Mouse (Mus musculus): Measurements from ENCODE around the gene Gm5150. TPM values are rescaled to one million over a fixed set of nuclear protein-coding genes. Genes with fewer than 3 reads are reported as not detected.
"Not testable (repeated sequence)": the region's sequence is repeated elsewhere in the genome, so short reads cannot be mapped to it uniquely, and the experiment has no call there.

The Gm5150 gene
- 0.11 and 0.21 TPM in 2 replicates for polyA plus RNA-seq (2016; fragmentation: Nextera tagmentation; extraction: Ambion mirVana)

GRCm38 (mm10) chr3:16006215-16006614 lies at the start of gene Gm5150:
Gene Gm5150, minus strand, starts transcription at chr3:16006437.
- 73% methylated on average over 2 of the region's 2 CpGs for WGBS (ENCODE audit: insufficient replicate concordance)
- H3K9me3 ChIP-seq (replicated peaks): no peaks in the 10 kb centered on the region
- no peak within 1 kb of the TSS for H3K9ac ChIP-seq
- no peak within 1 kb of the TSS for H3K4me2 ChIP-seq
- no peak within 1 kb of the TSS for H3K27ac ChIP-seq
- H3K36me3 ChIP-seq: no peaks in the 10 kb centered on the region
- H3K27me3 ChIP-seq (replicated peaks): no peaks in the 10 kb centered on the region
- no peak within 1 kb of the TSS for H3K4me3 ChIP-seq
- no peak for ATAC-seq
- no peaks in the 10 kb centered on the region for H3K4me1 ChIP-seq

DNA sequence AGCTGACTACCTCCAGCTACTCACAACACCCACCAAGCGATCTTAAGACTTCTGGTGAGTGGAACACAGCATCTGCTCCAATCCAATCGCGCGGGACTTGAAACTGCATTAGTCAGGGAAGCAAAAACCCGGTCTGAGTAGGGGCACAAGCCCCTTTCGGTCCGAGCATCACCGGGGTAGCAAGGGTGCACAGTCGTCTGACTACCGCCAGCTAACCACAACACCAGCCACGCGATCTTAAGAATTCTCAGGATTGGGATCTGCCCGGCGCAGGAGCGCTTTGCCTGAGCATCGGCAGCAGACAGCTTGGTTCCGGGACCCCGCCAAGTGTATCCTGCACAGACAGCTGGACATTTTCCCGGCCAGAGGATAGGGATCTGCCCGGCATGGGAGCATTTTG lies 45.5 kb upstream of the Gm5150 start:
- not testable (repeated sequence) for H3K4me2 ChIP-seq; H3K36me3 ChIP-seq; H3K9me3 ChIP-seq (replicated peaks); H3K4me3 ChIP-seq; H3K4me1 ChIP-seq; H3K27ac ChIP-seq; H3K9ac ChIP-seq; H3K27me3 ChIP-seq (replicated peaks); ATAC-seq
- 49% methylated on average over 20 of the region's 20 CpGs for WGBS (ENCODE audit: insufficient replicate concordance)

DNA sequence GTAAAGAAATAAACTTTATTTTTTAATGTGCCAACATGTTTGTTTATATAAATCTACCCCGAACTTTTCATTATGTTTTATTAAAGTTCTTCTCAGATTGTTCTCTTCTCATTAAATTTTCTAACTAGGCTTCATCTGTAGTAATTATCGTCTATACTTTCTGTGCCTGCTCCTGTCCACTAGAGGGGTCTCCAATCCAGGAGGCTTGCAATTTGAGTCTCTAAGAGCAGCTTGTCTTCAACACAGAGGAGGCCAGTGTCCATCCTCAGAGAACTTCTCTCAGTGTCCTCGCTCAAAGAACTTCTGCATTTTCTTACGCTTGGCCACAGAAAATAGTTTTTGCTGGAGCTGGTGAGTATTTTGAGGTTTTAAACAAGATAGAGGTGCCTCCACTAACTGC lies 41.1 kb upstream of the Gm5150 start:
- no peak for ATAC-seq
- no peaks in the 10 kb centered on the region for H3K27me3 ChIP-seq (replicated peaks)
- 41% methylated on average over 4 of the region's 4 CpGs for WGBS (ENCODE audit: insufficient replicate concordance)
- H3K4me3 ChIP-seq: no peak overlapping the region
- H3K9me3 ChIP-seq (replicated peaks): no peaks in the 10 kb centered on the region
- no peaks in the 10 kb centered on the region for H3K4me1 ChIP-seq
- H3K9ac ChIP-seq: no peak overlapping the region
- no peak overlapping the region for H3K27ac ChIP-seq
- H3K4me2 ChIP-seq: no peak overlapping the region
- no peaks in the 10 kb centered on the region for H3K36me3 ChIP-seq

DNA sequence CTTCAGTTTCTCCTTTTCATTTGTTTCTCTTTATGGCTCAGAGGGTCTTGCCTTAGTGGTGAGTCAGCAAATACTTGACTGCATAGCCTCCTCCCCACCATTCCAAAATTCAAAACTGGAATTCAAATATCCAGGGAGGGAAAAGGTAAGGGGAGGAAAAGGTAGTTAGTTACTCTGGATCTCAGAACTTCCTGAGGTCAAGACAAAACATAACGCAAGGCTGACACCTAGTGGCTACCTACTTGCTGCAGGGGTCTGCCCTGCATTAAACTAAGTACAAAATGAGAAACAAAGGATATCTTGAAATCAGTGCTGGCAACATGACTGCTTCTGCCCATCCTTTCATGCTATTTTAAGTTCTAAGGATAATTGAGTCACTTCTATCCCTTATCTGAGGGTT lies 37.1 kb upstream of the Gm5150 start:
- Histone ChIP-seq H3K4me1 (no peaks in the 10 kb centered on the region), H3K27ac (no peak overlapping the region), H3K4me2 (no peak overlapping the region), H3K9me3 (replicated peaks) (no peaks in the 10 kb centered on the region), H3K4me3 (no peak overlapping the region), H3K27me3 (replicated peaks) (no peaks in the 10 kb centered on the region), H3K36me3 (no peaks in the 10 kb centered on the region), H3K9ac (no peak overlapping the region)
- ATAC-seq: no peak
- 4% methylated on average over 1 of the region's 1 CpGs for WGBS (ENCODE audit: insufficient replicate concordance)

GRCm38 (mm10) chr3:16024988-16025387 lies 18.8 kb upstream of the Gm5150 start:
- H3K9ac ChIP-seq; H3K36me3 ChIP-seq; H3K4me3 ChIP-seq; H3K4me2 ChIP-seq; H3K9me3 ChIP-seq (replicated peaks); H3K27me3 ChIP-seq (replicated peaks); H3K4me1 ChIP-seq; ATAC-seq; H3K27ac ChIP-seq: not testable (repeated sequence)
- 10% methylated on average over 5 of the region's 6 CpGs for WGBS (ENCODE audit: insufficient replicate concordance)

DNA sequence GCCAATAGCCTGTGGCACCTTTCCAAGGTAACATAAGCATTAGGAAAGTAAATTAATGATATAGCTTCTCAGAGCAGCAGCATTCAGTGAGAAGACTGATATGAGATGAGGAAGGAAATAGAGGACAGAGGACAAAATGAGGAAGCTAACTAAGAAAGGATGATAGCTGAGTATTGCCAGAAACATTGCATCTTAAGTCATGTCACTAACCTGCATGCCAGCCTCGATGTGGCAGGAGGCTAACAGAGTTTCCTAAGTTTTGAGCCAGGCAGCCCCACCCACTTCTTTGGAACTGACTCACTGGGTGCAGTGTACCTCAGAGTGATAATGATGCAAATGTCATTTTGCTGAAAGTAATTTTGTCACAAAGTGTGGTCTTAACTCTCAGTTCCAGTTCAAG lies 16.0 kb upstream of the Gm5150 start:
- H3K9me3 ChIP-seq (replicated peaks): no peaks in the 10 kb centered on the region
- H3K27ac ChIP-seq: no peak overlapping the region
- ATAC-seq: no peak
- H3K9ac ChIP-seq: no peak overlapping the region
- no peaks in the 10 kb centered on the region for H3K4me1 ChIP-seq
- 31% methylated on average over 1 of the region's 1 CpGs for WGBS (ENCODE audit: insufficient replicate concordance)
- no peak overlapping the region for H3K4me3 ChIP-seq
- H3K27me3 ChIP-seq (replicated peaks): no peaks in the 10 kb centered on the region
- H3K36me3 ChIP-seq: no peaks in the 10 kb centered on the region
- H3K4me2 ChIP-seq: no peak overlapping the region

DNA sequence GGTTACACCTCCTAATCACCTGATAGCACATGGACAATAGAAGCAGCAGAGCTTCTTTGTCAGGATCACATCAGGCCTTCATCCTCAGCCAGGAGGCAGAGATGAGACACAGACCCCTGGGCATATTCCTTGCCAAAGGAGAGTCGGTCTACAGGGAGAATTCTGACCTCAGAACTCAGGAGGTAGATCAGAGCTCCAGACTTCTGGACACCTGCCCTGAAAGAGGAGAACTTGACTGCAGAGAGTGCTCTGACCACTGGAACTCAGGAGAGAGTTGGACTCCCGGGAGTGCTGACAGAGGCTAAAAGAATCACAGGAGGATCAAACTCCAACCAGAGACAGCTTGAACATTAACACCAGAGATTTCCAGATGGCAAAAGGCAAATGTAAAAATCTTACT lies 8.2 kb upstream of the Gm5150 start:
- H3K36me3 ChIP-seq; H3K27me3 ChIP-seq (replicated peaks); H3K27ac ChIP-seq; H3K4me3 ChIP-seq; H3K9ac ChIP-seq; H3K4me1 ChIP-seq; H3K4me2 ChIP-seq; ATAC-seq; H3K9me3 ChIP-seq (replicated peaks): not testable (repeated sequence)
- WGBS (ENCODE audit: insufficient replicate concordance): 67% methylated on average over 2 of the region's 2 CpGs

- Histone ChIP-seq H3K9me3 (replicated peaks) (no peaks in the 10 kb centered on the region), H3K4me3 (no peak overlapping the region), H3K9ac (no peak overlapping the region), H3K4me2 (no peak overlapping the region), H3K36me3 (no peaks in the 10 kb centered on the region), H3K27ac (no peak overlapping the region), H3K4me1 (no peaks in the 10 kb centered on the region), H3K27me3 (replicated peaks) (no peaks in the 10 kb centered on the region)
- 27% methylated on average over 1 of the region's 1 CpGs for WGBS (ENCODE audit: insufficient replicate concordance)
- no peak for ATAC-seq
Observed at GRCm38 (mm10) chr3:16007827-16008226, 1.6 kb upstream of the Gm5150 start.

GRCm38 (mm10) chr3:16003890-16004633 lies 2.2 kb downstream of the Gm5150 start:
- WGBS (ENCODE audit: insufficient replicate concordance): 56% methylated on average over 3 of the region's 3 CpGs
- Histone ChIP-seq H3K4me1 (no peaks in the 10 kb centered on the region), H3K9ac (no peak overlapping the region), H3K27ac (no peak overlapping the region), H3K27me3 (replicated peaks) (no peaks in the 10 kb centered on the region), H3K4me3 (no peak overlapping the region), H3K4me2 (no peak overlapping the region), H3K36me3 (no peaks in the 10 kb centered on the region), H3K9me3 (replicated peaks) (no peaks in the 10 kb centered on the region)
- ATAC-seq: no peak

DNA sequence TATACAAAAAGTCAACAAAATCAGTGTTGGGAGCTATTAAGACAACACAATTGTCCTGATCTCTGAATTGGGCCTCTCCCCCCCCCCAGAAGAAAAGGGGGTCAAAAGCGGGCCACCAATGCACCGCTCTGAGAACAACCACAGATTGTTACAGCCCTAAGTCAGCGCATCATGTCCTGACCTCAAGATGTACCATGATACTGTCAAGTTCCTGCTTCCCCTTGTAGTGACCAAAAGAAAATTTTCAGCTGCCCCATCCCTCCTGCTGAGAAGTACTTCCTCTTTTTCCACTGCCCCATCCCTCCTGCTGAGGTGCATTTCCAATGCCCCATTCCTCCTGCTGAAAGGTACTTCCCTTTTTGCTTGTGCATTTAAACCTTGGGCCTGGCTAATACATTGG lies 6.8 kb downstream of the Gm5150 start:
- H3K27me3 ChIP-seq (replicated peaks); H3K27ac ChIP-seq; H3K9ac ChIP-seq; H3K4me3 ChIP-seq; H3K4me2 ChIP-seq; H3K9me3 ChIP-seq (replicated peaks); H3K4me1 ChIP-seq; ATAC-seq; H3K36me3 ChIP-seq: not testable (repeated sequence)
- WGBS (ENCODE audit: insufficient replicate concordance): 70% methylated on average over 3 of the region's 3 CpGs

GRCm38 (mm10) chr3:15982216-15982615 lies 24.0 kb downstream of the Gm5150 start:
- no peak for ATAC-seq
- Histone ChIP-seq H3K4me3 (no peak overlapping the region), H3K9ac (no peak overlapping the region), H3K4me2 (no peak overlapping the region), H3K4me1 (no peaks in the 10 kb centered on the region), H3K9me3 (replicated peaks) (no peaks in the 10 kb centered on the region), H3K36me3 (no peaks in the 10 kb centered on the region), H3K27ac (no peak overlapping the region), H3K27me3 (replicated peaks) (no peaks in the 10 kb centered on the region)
- 52% methylated on average over 3 of the region's 3 CpGs for WGBS (ENCODE audit: insufficient replicate concordance)

DNA sequence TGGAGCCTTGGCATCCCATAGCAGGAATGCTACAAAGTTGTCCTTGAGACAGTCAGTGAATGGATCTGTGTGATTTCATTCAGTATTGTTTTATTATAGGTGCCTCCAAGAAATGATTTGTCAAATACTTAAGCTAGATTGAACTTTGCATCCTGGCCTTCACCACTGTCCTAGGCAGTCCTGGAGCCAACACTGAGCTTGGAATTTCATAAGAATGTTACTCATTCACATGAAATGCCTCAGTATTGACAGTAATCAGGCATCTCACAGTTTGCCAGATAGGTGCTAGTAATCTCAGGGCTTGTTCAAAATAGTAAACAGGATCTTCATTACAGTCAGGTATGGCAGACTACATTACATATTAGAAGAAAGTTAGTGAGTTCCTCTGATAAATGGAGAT lies 49.3 kb downstream of the Gm5150 start:
- Histone ChIP-seq H3K36me3 (no peaks in the 10 kb centered on the region), H3K27me3 (replicated peaks) (no peaks in the 10 kb centered on the region), H3K27ac (no peak overlapping the region), H3K4me1 (no peaks in the 10 kb centered on the region), H3K9me3 (replicated peaks) (no peaks in the 10 kb centered on the region), H3K4me2 (no peak overlapping the region), H3K4me3 (no peak overlapping the region), H3K9ac (no peak overlapping the region)
- no peak for ATAC-seq

Data from liver, embryonic 12.5 days (tissue).